Mouse (Mus musculus) granulocyte monocyte progenitor cell, adult 5-6 weeks (primary cell): ENCODE measurements around the gene 4933424G06Rik. TPM values are rescaled to one million over a fixed set of nuclear protein-coding genes. Genes with fewer than 3 reads are reported as not detected.
"Not testable (repeated sequence)": the region's sequence is repeated elsewhere in the genome, so short reads cannot be mapped to it uniquely, and the experiment has no call there.

Source experiments
- ATAC-seq: replicated peaks from 2 replicates; pipeline ENCODE4 v1.8.0; 2016; ENCODE audit warnings: mild to moderate bottlenecking, moderate TSS enrichment, inconsistent platforms; ENCODE audit not compliant: poor library complexity, severe bottlenecking
- total RNA-seq, 2 experiments: library from RNA; stranded (forward) in 1 of 2; stranded (reverse) in 1 of 2; fragments of 200-712, 200-1000 nt in 1 of 2; fragments of >200 nt in 1 of 2; fragmentation: Nextera tagmentation in 1 of 2; gene quantifications; 2 replicates each; pipeline ENCODE4 v1.2.3; 2014 to 2017

Gene 4933424G06Rik
- not detected in 2 replicates for total RNA-seq (2014; fragmentation: Nextera tagmentation)
- total RNA-seq (2017), result not detected in 2 replicates

DNA sequence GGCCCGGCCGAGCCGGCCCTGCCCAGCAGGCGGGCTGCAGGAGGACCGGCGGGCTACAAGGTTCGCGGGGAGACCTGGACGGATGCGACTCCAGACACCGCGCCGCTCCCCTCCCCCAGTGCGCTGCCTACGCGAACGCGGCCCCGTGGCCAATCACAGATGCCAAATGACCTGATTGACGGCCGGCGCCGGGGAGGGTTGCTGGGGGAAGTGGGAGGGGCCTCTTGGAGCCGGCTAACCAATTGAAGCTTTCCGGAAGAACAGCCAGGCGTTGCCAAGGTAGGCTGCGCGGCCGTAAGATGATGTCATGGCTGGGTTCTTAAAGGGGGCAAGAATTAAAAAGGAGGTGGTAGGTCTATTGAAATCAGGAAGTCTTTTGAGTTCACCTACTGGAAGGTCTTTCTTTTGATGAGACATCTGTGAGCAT, at the start of gene 4933424G06Rik:
TSS of gene 4933424G06Rik (plus strand) at position 296 of the 427 bp plus-strand sequence.
- ATAC-seq, result peak; percentile 95

DNA sequence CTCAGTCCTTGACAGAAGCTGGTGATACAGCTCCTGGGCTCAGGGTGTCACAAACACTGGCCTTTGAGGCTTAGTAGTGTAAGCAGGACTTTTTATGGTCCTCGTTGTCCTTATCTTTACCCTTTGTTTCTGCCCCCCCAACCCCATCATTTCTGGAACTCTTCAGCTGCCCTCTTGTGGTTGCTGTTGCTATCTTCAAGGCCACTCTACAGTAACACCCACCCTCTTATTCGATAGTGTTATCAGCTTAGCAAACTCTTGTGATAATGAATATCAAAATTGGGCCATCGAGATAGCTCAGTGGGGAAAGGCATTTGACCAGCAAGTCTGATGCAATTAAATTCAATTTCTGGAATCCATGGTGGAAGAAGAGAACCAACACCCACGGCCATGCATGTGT, 45.5 kb upstream of the 4933424G06Rik start:
- ATAC-seq, result no peak

DNA sequence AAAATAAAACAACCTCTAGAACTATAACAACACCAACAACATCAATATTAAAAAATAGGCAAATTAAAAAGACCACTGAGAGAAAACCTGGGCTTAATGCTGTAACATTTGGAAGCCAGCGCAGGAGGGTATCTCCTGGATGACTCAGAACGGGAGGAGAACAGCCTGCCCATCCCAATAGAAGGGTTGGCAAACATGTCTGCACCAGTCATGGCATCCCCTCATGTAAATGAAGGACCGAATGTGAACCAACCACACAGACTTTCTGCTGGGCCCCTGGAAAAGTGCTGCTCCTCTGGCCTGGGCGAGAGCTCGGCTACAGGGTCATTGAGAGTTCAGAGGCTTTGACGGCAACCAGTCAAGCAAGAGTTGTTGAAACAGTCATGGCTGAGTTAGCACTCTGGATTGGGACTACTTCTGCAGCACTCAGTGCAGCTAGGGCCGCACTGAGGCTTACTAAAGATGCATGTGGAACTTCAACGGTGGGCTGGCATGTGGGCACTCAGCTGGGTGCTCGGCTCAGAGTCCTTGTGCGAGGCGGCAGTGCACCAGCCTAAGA, 44.7 kb upstream of the 4933424G06Rik start:
- no peak for ATAC-seq

- no peak for ATAC-seq
Observed at GRCm38 (mm10) chr1:36665934-36666333, 44.0 kb upstream of the 4933424G06Rik start.

DNA sequence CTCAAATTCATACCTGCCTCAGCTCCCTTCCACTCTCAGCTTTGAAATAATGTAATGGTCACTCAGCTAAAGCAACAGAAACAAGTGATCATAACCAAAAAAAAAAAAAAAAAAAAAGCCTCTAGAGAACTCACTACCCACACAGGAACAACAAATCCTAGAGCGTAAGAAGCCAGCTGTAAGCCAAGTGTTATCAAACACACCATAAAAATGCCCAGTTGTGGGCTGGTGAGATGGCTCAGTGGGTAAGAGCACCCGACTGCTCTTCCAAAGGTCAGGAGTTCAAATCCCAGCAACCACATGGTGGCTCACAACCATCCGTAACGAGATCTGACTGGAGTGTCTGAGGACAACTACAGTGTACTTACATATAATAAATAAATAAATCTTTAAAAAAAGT, 41.9 kb upstream of the 4933424G06Rik start:
- ATAC-seq, result not testable (repeated sequence)

GRCm38 (mm10) chr1:36670256-36670655, 39.7 kb upstream of the 4933424G06Rik start:
- no peak for ATAC-seq

DNA sequence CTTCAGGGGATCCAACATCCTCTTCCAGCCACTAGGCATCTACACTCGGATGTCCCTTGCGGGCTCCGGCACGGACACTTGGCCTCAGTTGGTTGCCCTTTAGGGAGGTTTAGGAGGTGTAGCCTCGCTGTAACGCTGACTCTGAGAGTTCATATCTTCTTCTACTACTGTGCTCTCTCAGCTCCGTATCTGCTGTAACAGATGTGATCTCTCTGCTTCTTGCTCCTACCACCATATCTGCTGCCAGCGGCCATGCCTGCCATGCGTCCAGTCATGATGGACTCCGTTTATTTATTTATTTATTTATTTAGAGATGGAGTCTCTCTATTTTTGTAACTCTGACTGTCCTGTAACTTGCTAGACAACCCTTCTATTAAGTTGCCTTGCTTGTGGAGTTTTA, 38.7 kb upstream of the 4933424G06Rik start:
- ATAC-seq, result no peak

GRCm38 (mm10) chr1:36672648-36673350, 37.1 kb upstream of the 4933424G06Rik start:
- ATAC-seq, result no peak

GRCm38 (mm10) chr1:36674936-36675335, 35.0 kb upstream of the 4933424G06Rik start:
- no peak for ATAC-seq

- ATAC-seq, result no peak
Observed at GRCm38 (mm10) chr1:36680893-36681292, 29.1 kb upstream of the 4933424G06Rik start.

- ATAC-seq, result no peak
Observed at GRCm38 (mm10) chr1:36682620-36683355, 27.2 kb upstream of the 4933424G06Rik start, which contains the start of gene Fam178b. Gene Fam178b, minus strand, starts transcription at chr1:36683183.

- peak; percentile 97 for ATAC-seq
Observed at GRCm38 (mm10) chr1:36683810-36684467, 26.0 kb upstream of the 4933424G06Rik start.

GRCm38 (mm10) chr1:36690671-36691235, 19.2 kb upstream of the 4933424G06Rik start:
- ATAC-seq, result no peak

GRCm38 (mm10) chr1:36691271-36692155, 18.4 kb upstream of the 4933424G06Rik start, which contains the start of gene Cox5b:
Gene Cox5b, plus strand, starts transcription at chr1:36691449.
- ATAC-seq, result peak; percentile 98

DNA sequence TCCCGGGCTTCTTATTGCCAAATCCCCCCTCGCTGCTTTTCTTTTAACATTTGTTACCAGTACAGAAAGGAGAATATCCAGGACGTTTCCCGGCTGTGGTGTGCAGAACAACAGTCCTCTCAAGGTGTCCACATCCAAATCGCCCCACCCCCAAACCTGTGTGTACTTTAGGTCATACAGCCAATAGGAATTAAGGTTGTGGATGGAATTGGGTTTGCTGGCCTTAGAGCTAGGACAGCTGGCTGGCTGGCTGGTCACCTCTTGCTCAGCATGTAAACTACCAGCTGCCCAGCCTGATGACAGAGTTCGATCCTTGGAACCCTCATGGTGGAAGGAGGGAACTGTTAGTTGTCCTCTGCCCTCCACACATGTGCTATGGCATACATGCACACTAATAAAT, 15.1 kb upstream of the 4933424G06Rik start:
- no peak for ATAC-seq

- no peak for ATAC-seq
Observed at GRCm38 (mm10) chr1:36696411-36696810, 13.5 kb upstream of the 4933424G06Rik start.

GRCm38 (mm10) chr1:36697030-36697429, 12.9 kb upstream of the 4933424G06Rik start:
- no peak for ATAC-seq

GRCm38 (mm10) chr1:36707166-36707565, 2.8 kb upstream of the 4933424G06Rik start:
- no peak for ATAC-seq

GRCm38 (mm10) chr1:36707797-36708196, 2.2 kb upstream of the 4933424G06Rik start:
- no peak for ATAC-seq
